Mouse (Mus musculus) neural tube, embryonic 12.5 days (tissue): ENCODE results near the gene Sqor. TPM values are rescaled to one million over a fixed set of nuclear protein-coding genes. Genes with fewer than 3 reads are reported as not detected.

Source experiments
- ATAC-seq: fragments of 200-750 bp; cut with Nextera tagmentation; 2 replicates; pipeline ENCODE4 v1.8.0; 2017; ENCODE audit warnings: low read depth, mild to moderate bottlenecking, moderate TSS enrichment, moderate library complexity; ENCODE audit not compliant: low FRiP score
- H3K27ac ChIP-seq: fragments of 300-500 bp; sonication (generic); 2 replicates; pipeline ENCODE4 v1.5.1; 2016
- H3K27me3 ChIP-seq: fragments of 300-500 bp; sonication (generic); replicated peaks from 2 replicates; pipeline ENCODE4 v1.6.1; 2016; ENCODE audit warnings: mild to moderate bottlenecking
- H3K36me3 ChIP-seq: fragments of 300-500 bp; sonication (generic); 2 replicates; pipeline ENCODE4 v1.6.1; 2016; ENCODE audit warnings: mild to moderate bottlenecking
- H3K4me1 ChIP-seq: fragments of 300-500 bp; sonication (generic); 2 replicates; pipeline ENCODE4 v1.6.1; 2016
- H3K4me2 ChIP-seq: fragments of 300-500 bp; sonication (generic); replicated peaks from 2 replicates; pipeline ENCODE4 v1.6.1; 2016; ENCODE audit warnings: mild to moderate bottlenecking
- H3K4me3 ChIP-seq: fragments of 300-500 bp; sonication (generic); 2 replicates; pipeline ENCODE4 v1.5.1; 2016
- H3K9ac ChIP-seq: fragments of 300-500 bp; sonication (generic); 2 replicates; pipeline ENCODE4 v1.6.1; 2016; ENCODE audit warnings: mild to moderate bottlenecking
- H3K9me3 ChIP-seq: fragments of 300-500 bp; sonication (generic); 2 replicates; pipeline ENCODE4 v1.6.1; 2016; ENCODE audit warnings: mild to moderate bottlenecking
- WGBS: fragments of 180-500 bp; shearing (Covaris S2); methylation state at CpG from one replicate; pipeline ENCODE4 v1.1.7; 2016; 5-methylcytosine and 5-hydroxymethylcytosine counted together
- polyA plus RNA-seq: library from polyadenylated mRNA; unstranded; fragments of >200 nt; fragmentation: Nextera tagmentation; extraction: Ambion mirVana; gene quantifications from 2 replicates; pipeline ENCODE4 v1.2.1, GENCODE M21; 2016

Gene Sqor
- polyA plus RNA-seq, 1 experiment from 2014 or later: 2.4 TPM

GRCm38 (mm10) chr2:122762991-122763390 lies 2.0 kb upstream of the Sqor start:
- H3K27me3 ChIP-seq: peaks cover 24% of the 10 kb centered on the region
- no peak overlapping the region for H3K4me3 ChIP-seq
- H3K27ac ChIP-seq: no peak overlapping the region
- H3K4me1 ChIP-seq: peaks cover 8% of the 10 kb centered on the region; the same call in 1 of the 2 replicates
- H3K4me2 ChIP-seq: no peak overlapping the region
- WGBS: 74% methylated on average over 3 of the region's 3 CpGs
- H3K9ac ChIP-seq: no peak overlapping the region
- no peaks in the 10 kb centered on the region for H3K36me3 ChIP-seq
- no peaks in the 10 kb centered on the region for H3K9me3 ChIP-seq
- ATAC-seq: no peak

GRCm38 (mm10) chr2:122764526-122764925 lies 511 bp upstream of the Sqor start:
- H3K4me2 ChIP-seq: no peak overlapping the region
- H3K4me1 ChIP-seq: peaks cover 8% of the 10 kb centered on the region; the same call in 1 of the 2 replicates
- no peak for ATAC-seq

GRCm38 (mm10) chr2:122765794-122766145 lies 733 bp downstream of the Sqor start:
- Histone ChIP-seq H3K4me2 (peak overlapping the region; percentile 69), H3K27me3 (peaks cover 24% of the 10 kb centered on the region)
- 28% methylated on average over 3 of the region's 3 CpGs for WGBS

More at GRCm38 (mm10) chr2:122764526-122764925, 511 bp upstream of the Sqor start:
- H3K27me3 ChIP-seq: peaks cover 24% of the 10 kb centered on the region
- H3K4me3 ChIP-seq: no peak overlapping the region
- no peak overlapping the region for H3K9ac ChIP-seq
- 51% methylated on average over 6 of the region's 6 CpGs for WGBS
- no peaks in the 10 kb centered on the region for H3K9me3 ChIP-seq
- H3K36me3 ChIP-seq: no peaks in the 10 kb centered on the region
- H3K27ac ChIP-seq: no peak overlapping the region

GRCm38 (mm10) chr2:122771002-122771401 lies 6.0 kb downstream of the Sqor start:
- Histone ChIP-seq H3K36me3 (no peaks in the 10 kb centered on the region), H3K9me3 (no peaks in the 10 kb centered on the region), H3K4me1 (no peaks in the 10 kb centered on the region), H3K27me3 (0 out of 2 replicates have a peak, but pooled peaks cover under 1% of the 10 kb centered on the region), H3K27ac (no peak overlapping the region), H3K4me2 (no peak overlapping the region), H3K9ac (no peak overlapping the region), H3K4me3 (no peak overlapping the region)
- 89% methylated on average over 2 of the region's 2 CpGs for WGBS
- ATAC-seq: no peak

More at GRCm38 (mm10) chr2:122765794-122766145, 733 bp downstream of the Sqor start:
- H3K4me3 ChIP-seq: peak overlapping the region; percentile 31
- no peak overlapping the region for H3K27ac ChIP-seq
- no peak overlapping the region for H3K9ac ChIP-seq
- H3K9me3 ChIP-seq: no peaks in the 10 kb centered on the region
- H3K4me1 ChIP-seq: peaks cover 8% of the 10 kb centered on the region; the same call in 1 of the 2 replicates
- H3K36me3 ChIP-seq: no peaks in the 10 kb centered on the region
- ATAC-seq: no peak

- Histone ChIP-seq H3K9ac (no peak overlapping the region), H3K4me3 (no peak overlapping the region)
- no peak for ATAC-seq
These were observed 7.9 kb downstream of the Sqor start for GRCm38 (mm10) chr2:122772899-122773298.

GRCm38 (mm10) chr2:122775491-122775890 lies 10.5 kb downstream of the Sqor start:
- Histone ChIP-seq H3K9ac (no peak overlapping the region), H3K27ac (no peak overlapping the region), H3K4me2 (no peak overlapping the region), H3K27me3 (no peaks in the 10 kb centered on the region), H3K36me3 (no peaks in the 10 kb centered on the region), H3K9me3 (no peaks in the 10 kb centered on the region), H3K4me3 (no peak overlapping the region), H3K4me1 (no peaks in the 10 kb centered on the region)
- ATAC-seq: no peak
- WGBS: 85% methylated on average over 1 of the region's 1 CpGs

More at GRCm38 (mm10) chr2:122772899-122773298, 7.9 kb downstream of the Sqor start:
- Histone ChIP-seq H3K9me3 (no peaks in the 10 kb centered on the region), H3K27ac (no peak overlapping the region), H3K27me3 (no peaks in the 10 kb centered on the region), H3K36me3 (no peaks in the 10 kb centered on the region), H3K4me2 (no peak overlapping the region), H3K4me1 (no peaks in the 10 kb centered on the region)
- 92% methylated on average over 1 of the region's 1 CpGs for WGBS

- 84% methylated on average over 2 of the region's 2 CpGs for WGBS
- no peaks in the 10 kb centered on the region for H3K36me3 ChIP-seq
- no peaks in the 10 kb centered on the region for H3K9me3 ChIP-seq
- H3K27ac ChIP-seq: no peak overlapping the region
- no peak for ATAC-seq
- no peaks in the 10 kb centered on the region for H3K4me1 ChIP-seq
- H3K4me2 ChIP-seq: no peak overlapping the region
- no peak overlapping the region for H3K4me3 ChIP-seq
- H3K27me3 ChIP-seq: no peaks in the 10 kb centered on the region
- H3K9ac ChIP-seq: no peak overlapping the region
These were observed 11.8 kb downstream of the Sqor start for GRCm38 (mm10) chr2:122776823-122777222.

GRCm38 (mm10) chr2:122779967-122780366 lies 14.9 kb downstream of the Sqor start:
- Histone ChIP-seq H3K9me3 (no peaks in the 10 kb centered on the region), H3K27me3 (no peaks in the 10 kb centered on the region), H3K4me3 (no peak overlapping the region), H3K9ac (no peak overlapping the region), H3K36me3 (no peaks in the 10 kb centered on the region), H3K4me2 (no peak overlapping the region), H3K27ac (no peak overlapping the region), H3K4me1 (no peaks in the 10 kb centered on the region)
- no peak for ATAC-seq
- 47% methylated on average over 5 of the region's 5 CpGs for WGBS

- Histone ChIP-seq H3K36me3 (no peaks in the 10 kb centered on the region), H3K9ac (no peak overlapping the region), H3K4me2 (no peak overlapping the region), H3K4me1 (no peaks in the 10 kb centered on the region), H3K27ac (no peak overlapping the region), H3K27me3 (no peaks in the 10 kb centered on the region), H3K9me3 (no peaks in the 10 kb centered on the region), H3K4me3 (no peak overlapping the region)
- no peak for ATAC-seq
- WGBS: 65% methylated on average over 3 of the region's 3 CpGs
These were observed 15.4 kb downstream of the Sqor start for GRCm38 (mm10) chr2:122780447-122780846.

GRCm38 (mm10) chr2:122781590-122782356 lies 16.7 kb downstream of the Sqor start:
- no peaks in the 10 kb centered on the region for H3K9me3 ChIP-seq
- 85% methylated on average over 8 of the region's 8 CpGs for WGBS
- no peaks in the 10 kb centered on the region for H3K36me3 ChIP-seq
- H3K27me3 ChIP-seq: no peaks in the 10 kb centered on the region
- no peaks in the 10 kb centered on the region for H3K4me1 ChIP-seq
- H3K27ac ChIP-seq: no peak overlapping the region
- no peak overlapping the region for H3K9ac ChIP-seq
- no peak overlapping the region for H3K4me3 ChIP-seq
- ATAC-seq: no peak
- no peak overlapping the region for H3K4me2 ChIP-seq

- H3K9ac ChIP-seq: no peak overlapping the region
- WGBS: 91% methylated on average over 2 of the region's 2 CpGs
- H3K27ac ChIP-seq: no peak overlapping the region
- no peaks in the 10 kb centered on the region for H3K9me3 ChIP-seq
- ATAC-seq: no peak
- no peak overlapping the region for H3K4me2 ChIP-seq
- H3K4me1 ChIP-seq: no peaks in the 10 kb centered on the region
- no peaks in the 10 kb centered on the region for H3K27me3 ChIP-seq
- no peaks in the 10 kb centered on the region for H3K36me3 ChIP-seq
- no peak overlapping the region for H3K4me3 ChIP-seq
These were observed 18.7 kb downstream of the Sqor start for GRCm38 (mm10) chr2:122783730-122784129.

GRCm38 (mm10) chr2:122784701-122785100 lies 19.7 kb downstream of the Sqor start:
- no peaks in the 10 kb centered on the region for H3K4me1 ChIP-seq
- no peaks in the 10 kb centered on the region for H3K36me3 ChIP-seq
- no peak overlapping the region for H3K4me2 ChIP-seq
- no peak overlapping the region for H3K27ac ChIP-seq
- H3K9ac ChIP-seq: no peak overlapping the region
- no peak for ATAC-seq
- no peaks in the 10 kb centered on the region for H3K9me3 ChIP-seq
- H3K4me3 ChIP-seq: no peak overlapping the region
- no peaks in the 10 kb centered on the region for H3K27me3 ChIP-seq
- WGBS: 85% methylated on average over 3 of the region's 3 CpGs

- no peak overlapping the region for H3K9ac ChIP-seq
- no peak overlapping the region for H3K4me3 ChIP-seq
- H3K4me1 ChIP-seq: no peaks in the 10 kb centered on the region
- no peaks in the 10 kb centered on the region for H3K27me3 ChIP-seq
- H3K36me3 ChIP-seq: no peaks in the 10 kb centered on the region
- H3K27ac ChIP-seq: no peak overlapping the region
- no peak for ATAC-seq
- 88% methylated on average over 2 of the region's 2 CpGs for WGBS
- H3K4me2 ChIP-seq: no peak overlapping the region
- H3K9me3 ChIP-seq: no peaks in the 10 kb centered on the region
These were observed 21.1 kb downstream of the Sqor start for GRCm38 (mm10) chr2:122786167-122786566.
